ENCODE assay signal across 17 mouse cellular contexts in genomic region chr6:129542540-129542939, GRCm38 (mm10).
DNase-seq lines count a peak whose midpoint lies in the region; ATAC-seq lines count a peak whose summit lies in the region.
"Had no signal": no experiment of that assay in that cellular context is flagged by ENCODE, and none has a peak within 500 bp of the region (broad histone marks: within the 10 kb centered on the region; RNA-seq: fewer than 3 reads in every experiment).

No protein-coding gene starts in this region.

- peak; percentile 14 for ATAC-seq in frontal cortex, adult (ENCODE audit: low TSS enrichment)
- ATAC-seq: CD4-positive, CD25-positive, alpha-beta regulatory T cell, adult 4 months; forebrain, embryonic 13.5 days; forebrain, postnatal 0 days; intestine, embryonic 15.5 days had no signal

- no peak for DNase-seq in frontal cortex, postnatal 10 days (ENCODE audit: low spot score in 2 of 2)
- peak; percentile 64 for DNase-seq in kidney, adult 9 months
- DNase-seq in kidney, postnatal 10 days = no peak
- DNase-seq in A20 (ENCODE audit: low read depth, low spot score) = peak; percentile 19
- peak; percentile 46 for DNase-seq in brain, adult 2 months (ENCODE audit: low read depth, low spot score)
- DNase-seq in MN1 (ENCODE audit: low spot score) = no peak
- DNase-seq: adrenal gland, postnatal 10 days; B cell, adult 2 months; cerebellum, adult 8-10 months; forebrain, postnatal 0 days; gastrocnemius, postnatal 36 days; heart, adult 11 months; heart, postnatal 4 days had no signal

Comparison
In these comparisons a context has a peak if more than half of its experiments do, and no peak if none do; other contexts are left out.
1. DNase-seq: peak in kidney, adult 9 months (single experiment), A20 (single experiment) and brain, adult 2 months (single experiment); none in frontal cortex, postnatal 10 days (0 of 2), kidney, postnatal 10 days (single experiment) and MN1 (single experiment).